9 mouse cellular contexts compared by ENCODE assay signal in genomic region chr2:92947981-92948698, GRCm38 (mm10). TPM values are rescaled to one million over a fixed set of nuclear protein-coding genes. Genes with fewer than 3 reads are reported as not detected.
A peak's percentile ranks its signal among the peaks of the same experiment; 100 is the strongest.
DNase-seq lines count a peak whose midpoint lies in the region; ATAC-seq lines count a peak whose summit lies in the region.
"Had no signal": no experiment of that assay in that cellular context is flagged by ENCODE, and none has a peak within 500 bp of the region (broad histone marks: within the 10 kb centered on the region; RNA-seq: fewer than 3 reads in every experiment).

No protein-coding gene starts in this region.

- peaks cover 9% of the 10 kb centered on the region for H3K4me1 ChIP-seq in lung, embryonic 15.5 days
- peaks cover 15% of the 10 kb centered on the region for H3K4me1 ChIP-seq in limb, embryonic 15.5 days

- intact Hi-C loops in gastrocnemius, postnatal 14 days (cut with DNase I; ENCODE audit: low total_unique reads), result no loop called here

- no peaks in the 10 kb centered on the region for H3K9me3 ChIP-seq in lung, embryonic 15.5 days
- no peaks in the 10 kb centered on the region for H3K9me3 ChIP-seq in limb, embryonic 15.5 days

- peak; percentile 78; the same call in 1 of the 2 replicates for ATAC-seq in lung, embryonic 15.5 days (ENCODE audit: borderline replicate concordance, extremely low read depth, low FRiP score, low TSS enrichment)
- ATAC-seq in limb, embryonic 15.5 days (ENCODE audit: insufficient number of reproducible peaks, low FRiP score, low TSS enrichment, low read depth), result peak; percentile 64; the same call in 1 of the 2 replicates

- peak; percentile 69 to 79 for DNase-seq in adrenal gland, adult (ENCODE audit: inconsistent age in 2 of 2, low spot score in 1 of 2)
- no peak for DNase-seq in adrenal gland, adult 18-20 months (ENCODE audit: low spot score in 2 of 2)
- DNase-seq in lung, adult 18-20 months, result no peak
- peak; percentile 73 for DNase-seq in gastrocnemius, postnatal 14 days
- peak; percentile 74 for DNase-seq in thymus, postnatal 25 days
- no peak for DNase-seq in layer of hippocampus, adult 9-11 months

- H3K9ac ChIP-seq in lung, embryonic 15.5 days, result no peak overlapping the region
- no peak overlapping the region for H3K9ac ChIP-seq in limb, embryonic 15.5 days

- no peak overlapping the region for H3K4me2 ChIP-seq in lung, embryonic 15.5 days
- H3K4me2 ChIP-seq in limb, embryonic 15.5 days, result no peak overlapping the region

- no peak overlapping the region for H3K4me3 ChIP-seq in lung, embryonic 15.5 days
- no peak overlapping the region for H3K4me3 ChIP-seq in limb, embryonic 15.5 days

- H3K27ac ChIP-seq in lung, embryonic 15.5 days, result no peak overlapping the region
- no peak overlapping the region for H3K27ac ChIP-seq in limb, embryonic 15.5 days

- no peaks in the 10 kb centered on the region for H3K27me3 ChIP-seq in lung, embryonic 15.5 days
- H3K27me3 ChIP-seq in limb, embryonic 15.5 days, result no peaks in the 10 kb centered on the region; the same call in 1 of the 2 replicates

- WGBS in lung, embryonic 15.5 days, result 4% methylated on average over 12 of the region's 12 CpGs
- WGBS in limb, embryonic 15.5 days, result 6% methylated on average over 12 of the region's 12 CpGs

- no peaks in the 10 kb centered on the region for H3K36me3 ChIP-seq in lung, embryonic 15.5 days
- H3K36me3 ChIP-seq in limb, embryonic 15.5 days, result no peaks in the 10 kb centered on the region

RNA-seq across cellular contexts. Expression of gene Syt13, which starts 33.2 kb away (rescaled TPM):
- 1 to 10 TPM; 1.0 to 2.8 TPM for total RNA-seq in adrenal gland, adult 18-20 months (2021)
- polyA plus RNA-seq in lung, embryonic 15.5 days (2015; fragmentation: Nextera tagmentation; extraction: Ambion mirVana), result 3.3 and 3.8 TPM in 2 replicates
- total RNA-seq in gastrocnemius, postnatal 14 days (2021), result under 1 TPM; 0.18 to 0.27 TPM
- polyA plus RNA-seq in limb, embryonic 15.5 days (2015; fragmentation: Nextera tagmentation; extraction: Ambion mirVana), result 6.2 and 7.0 TPM in 2 replicates
- total RNA-seq: hematopoietic stem cell, adult 5-6 weeks had no signal

Comparison
In these comparisons a context has a peak if more than half of its experiments do, and no peak if none do; other contexts are left out.
1. DNase-seq: peak in adrenal gland, adult (2 of 2), gastrocnemius, postnatal 14 days (single experiment) and thymus, postnatal 25 days (single experiment); none in adrenal gland, adult 18-20 months (0 of 2), lung, adult 18-20 months (0 of 2) and layer of hippocampus, adult 9-11 months (single experiment).